Mouse (Mus musculus): ENCODE measurements around the gene Cldn20. TPM values are rescaled to one million over a fixed set of nuclear protein-coding genes. Genes with fewer than 3 reads are reported as not detected.

The Cldn20 gene
- polyA plus RNA-seq, 1 experiment from 2014 or later: not detected

- no peak for ATAC-seq (ENCODE audit: low read depth)
- no peak overlapping the region for H3K27ac ChIP-seq (ENCODE audit: low read length)
- H3K4me3 ChIP-seq (ENCODE audit: low read length): no peak overlapping the region
- no peaks in the 10 kb centered on the region for H3K4me1 ChIP-seq (replicated peaks; ENCODE audit: control insufficient read depth, insufficient read depth, low read length)
- H3K9ac ChIP-seq (ENCODE audit: low read length): no peak overlapping the region
- no peaks in the 10 kb centered on the region for H3K36me3 ChIP-seq (ENCODE audit: control insufficient read depth, insufficient read depth, low read length)
- no peak overlapping the region for H3K4me2 ChIP-seq (ENCODE audit: low read depth, low read length)
- H3K9me3 ChIP-seq (ENCODE audit: control insufficient read depth, low read length): no peaks in the 10 kb centered on the region
- WGBS: 89% methylated on average over 3 of the region's 3 CpGs
- no peaks in the 10 kb centered on the region for H3K27me3 ChIP-seq (ENCODE audit: control insufficient read depth, insufficient read depth, low read depth, low read length)
These were observed 36.3 kb upstream of the Cldn20 start for GRCm38 (mm10) chr17:3496080-3496479.

DNA sequence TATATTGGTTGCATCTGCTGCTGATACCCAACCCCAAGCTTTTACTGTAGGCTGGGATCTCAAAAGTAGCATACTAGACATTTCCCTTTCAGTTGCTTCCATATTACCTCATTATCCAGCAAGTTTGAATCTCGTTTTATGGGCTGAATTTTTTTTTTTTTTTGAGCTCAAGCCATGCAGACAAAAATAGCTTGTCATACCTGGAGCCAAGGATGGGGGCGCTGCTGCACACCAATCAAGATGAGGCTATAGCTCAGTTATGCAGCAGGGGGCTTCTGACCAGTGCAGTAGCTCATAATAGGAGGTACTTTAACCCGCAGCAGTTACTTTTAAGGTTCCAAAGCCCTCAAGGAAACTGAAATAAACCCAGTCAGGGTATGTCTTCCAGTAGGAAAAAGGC, 34.3 kb upstream of the Cldn20 start:
- WGBS: 25% methylated on average over 3 of the region's 3 CpGs
- no peaks in the 10 kb centered on the region for H3K36me3 ChIP-seq (ENCODE audit: control insufficient read depth, insufficient read depth, low read length)

DNA sequence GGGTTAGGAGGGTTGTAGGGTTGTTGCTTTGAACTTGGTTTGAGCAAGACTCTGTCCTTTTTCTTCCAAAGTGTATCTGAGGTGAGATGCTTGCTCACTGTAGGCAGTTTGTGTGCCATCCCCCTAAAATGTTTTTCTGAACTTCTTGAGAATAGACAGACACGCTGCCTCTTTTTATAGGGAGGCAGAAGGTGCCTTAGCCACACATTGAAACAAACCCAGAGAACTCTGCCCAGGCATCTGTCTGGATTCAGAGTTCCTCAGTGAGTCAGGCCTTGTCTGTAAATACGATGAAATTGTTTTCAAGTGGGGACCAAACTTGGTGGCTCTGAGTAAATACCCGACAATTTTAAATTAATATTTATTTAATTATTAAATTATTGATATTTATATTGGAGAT, 33.8 kb upstream of the Cldn20 start:
- H3K27ac ChIP-seq (ENCODE audit: low read length): no peak overlapping the region
- no peak overlapping the region for H3K4me3 ChIP-seq (ENCODE audit: low read length)
- H3K4me1 ChIP-seq (replicated peaks; ENCODE audit: control insufficient read depth, insufficient read depth, low read length): no peaks in the 10 kb centered on the region
- no peak overlapping the region for H3K4me2 ChIP-seq (ENCODE audit: low read depth, low read length)
- no peak for ATAC-seq (ENCODE audit: low read depth)
- H3K9ac ChIP-seq (ENCODE audit: low read length): no peak overlapping the region
- no peaks in the 10 kb centered on the region for H3K9me3 ChIP-seq (ENCODE audit: control insufficient read depth, low read length)
- no peaks in the 10 kb centered on the region for H3K27me3 ChIP-seq (ENCODE audit: control insufficient read depth, insufficient read depth, low read depth, low read length)
- WGBS: 82% methylated on average over 3 of the region's 3 CpGs
- H3K36me3 ChIP-seq (ENCODE audit: control insufficient read depth, insufficient read depth, low read length): no peaks in the 10 kb centered on the region

More for the DNA sequence above, 34.3 kb upstream of the Cldn20 start:
- Histone ChIP-seq H3K9me3 (ENCODE audit: control insufficient read depth, low read length) (no peaks in the 10 kb centered on the region), H3K27me3 (ENCODE audit: control insufficient read depth, insufficient read depth, low read depth, low read length) (no peaks in the 10 kb centered on the region), H3K4me2 (ENCODE audit: low read depth, low read length) (no peak overlapping the region), H3K9ac (ENCODE audit: low read length) (no peak overlapping the region), H3K4me3 (ENCODE audit: low read length) (no peak overlapping the region), H3K4me1 (replicated peaks; ENCODE audit: control insufficient read depth, insufficient read depth, low read length) (no peaks in the 10 kb centered on the region), H3K27ac (ENCODE audit: low read length) (no peak overlapping the region)
- no peak for ATAC-seq (ENCODE audit: low read depth)

DNA sequence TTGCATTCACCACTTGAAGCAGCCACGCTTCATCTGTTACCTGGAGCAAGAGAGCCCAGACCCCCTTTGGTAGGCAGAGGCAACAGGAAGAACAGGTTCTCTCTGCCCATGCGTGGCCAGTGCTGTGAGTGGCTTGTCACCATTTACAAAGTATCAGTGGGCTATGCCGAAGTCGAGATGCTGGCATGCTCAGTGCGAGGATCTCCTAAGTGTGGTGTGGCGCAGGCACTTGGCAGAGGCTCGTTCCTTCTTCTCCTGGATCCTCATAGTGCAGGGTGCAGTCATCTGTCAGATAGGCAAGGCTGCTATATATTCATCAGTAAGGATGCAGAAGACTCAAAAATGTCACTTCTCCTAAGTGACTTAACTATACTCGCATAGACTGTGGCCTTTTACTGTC, 32.9 kb upstream of the Cldn20 start:
- Histone ChIP-seq H3K27ac (ENCODE audit: low read length) (no peak overlapping the region), H3K27me3 (ENCODE audit: control insufficient read depth, insufficient read depth, low read depth, low read length) (no peaks in the 10 kb centered on the region), H3K36me3 (ENCODE audit: control insufficient read depth, insufficient read depth, low read length) (no peaks in the 10 kb centered on the region), H3K9ac (ENCODE audit: low read length) (no peak overlapping the region), H3K4me1 (replicated peaks; ENCODE audit: control insufficient read depth, insufficient read depth, low read length) (no peaks in the 10 kb centered on the region), H3K4me2 (ENCODE audit: low read depth, low read length) (no peak overlapping the region), H3K9me3 (ENCODE audit: control insufficient read depth, low read length) (no peaks in the 10 kb centered on the region), H3K4me3 (ENCODE audit: low read length) (no peak overlapping the region)
- ATAC-seq (ENCODE audit: low read depth): no peak
- WGBS: 80% methylated on average over 8 of the region's 8 CpGs

DNA sequence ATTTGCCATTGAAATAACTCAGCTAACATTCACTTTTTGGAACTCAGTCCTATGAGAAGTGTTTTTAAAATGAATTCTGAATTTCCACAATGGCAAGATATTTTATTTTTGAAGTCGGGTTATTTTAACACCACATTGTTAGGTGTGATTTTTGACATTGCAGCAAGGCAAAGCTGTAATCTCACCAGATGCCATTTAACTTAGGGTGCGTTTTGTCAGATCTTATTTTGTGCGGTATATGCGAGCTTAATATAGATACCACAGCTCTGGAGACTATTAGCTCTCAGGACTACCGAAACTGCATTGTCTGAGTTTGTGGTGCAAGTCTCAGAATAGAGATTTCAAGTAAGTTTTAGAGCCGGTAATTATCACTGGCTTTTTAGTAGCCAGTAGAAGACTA, 32.3 kb upstream of the Cldn20 start:
- Histone ChIP-seq H3K36me3 (ENCODE audit: control insufficient read depth, insufficient read depth, low read length) (no peaks in the 10 kb centered on the region), H3K9ac (ENCODE audit: low read length) (no peak overlapping the region), H3K9me3 (ENCODE audit: control insufficient read depth, low read length) (no peaks in the 10 kb centered on the region), H3K27me3 (ENCODE audit: control insufficient read depth, insufficient read depth, low read depth, low read length) (no peaks in the 10 kb centered on the region), H3K4me3 (ENCODE audit: low read length) (no peak overlapping the region), H3K4me1 (replicated peaks; ENCODE audit: control insufficient read depth, insufficient read depth, low read length) (no peaks in the 10 kb centered on the region), H3K27ac (ENCODE audit: low read length) (no peak overlapping the region), H3K4me2 (ENCODE audit: low read depth, low read length) (no peak overlapping the region)
- ATAC-seq (ENCODE audit: low read depth): no peak
- 90% methylated on average over 6 of the region's 6 CpGs for WGBS

GRCm38 (mm10) chr17:3500936-3501335, 31.4 kb upstream of the Cldn20 start:
- Histone ChIP-seq H3K4me1 (replicated peaks; ENCODE audit: control insufficient read depth, insufficient read depth, low read length) (no peaks in the 10 kb centered on the region), H3K4me3 (ENCODE audit: low read length) (no peak overlapping the region), H3K9me3 (ENCODE audit: control insufficient read depth, low read length) (no peaks in the 10 kb centered on the region), H3K4me2 (ENCODE audit: low read depth, low read length) (no peak overlapping the region), H3K9ac (ENCODE audit: low read length) (no peak overlapping the region), H3K27me3 (ENCODE audit: control insufficient read depth, insufficient read depth, low read depth, low read length) (no peaks in the 10 kb centered on the region), H3K36me3 (ENCODE audit: control insufficient read depth, insufficient read depth, low read length) (no peaks in the 10 kb centered on the region), H3K27ac (ENCODE audit: low read length) (no peak overlapping the region)
- 73% methylated on average over 4 of the region's 4 CpGs for WGBS
- ATAC-seq (ENCODE audit: low read depth): no peak

- no peak overlapping the region for H3K9ac ChIP-seq (ENCODE audit: low read length)
- WGBS: 88% methylated on average over 1 of the region's 1 CpGs
- no peak overlapping the region for H3K4me3 ChIP-seq (ENCODE audit: low read length)
These were observed 26.6 kb upstream of the Cldn20 start for GRCm38 (mm10) chr17:3505711-3506110.

DNA sequence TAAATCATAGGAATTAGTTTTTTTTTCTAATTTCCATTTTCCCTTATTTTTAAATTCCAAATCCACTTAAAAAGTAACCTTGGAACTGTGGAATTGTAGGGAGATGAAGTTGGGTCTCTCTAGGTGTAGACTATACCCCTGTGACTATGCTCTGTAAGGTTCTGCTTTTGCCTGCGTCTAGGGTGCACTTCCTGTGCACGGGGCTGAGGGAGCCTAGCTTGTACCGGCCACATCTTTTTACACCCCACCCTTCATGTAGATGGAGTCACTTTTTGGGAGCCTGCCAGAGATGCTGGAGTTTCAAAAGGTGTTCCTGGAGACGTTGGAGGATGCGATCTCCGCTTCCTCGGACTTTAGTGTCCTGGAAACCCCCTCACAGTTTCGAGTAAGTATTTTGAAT, 25.8 kb upstream of the Cldn20 start:
- Histone ChIP-seq H3K4me1 (replicated peaks; ENCODE audit: control insufficient read depth, insufficient read depth, low read length) (no peaks in the 10 kb centered on the region), H3K27me3 (ENCODE audit: control insufficient read depth, insufficient read depth, low read depth, low read length) (no peaks in the 10 kb centered on the region), H3K27ac (ENCODE audit: low read length) (no peak overlapping the region), H3K36me3 (ENCODE audit: control insufficient read depth, insufficient read depth, low read length) (no peaks in the 10 kb centered on the region), H3K4me2 (ENCODE audit: low read depth, low read length) (no peak overlapping the region), H3K9ac (ENCODE audit: low read length) (no peak overlapping the region), H3K4me3 (ENCODE audit: low read length) (no peak overlapping the region), H3K9me3 (ENCODE audit: control insufficient read depth, low read length) (no peaks in the 10 kb centered on the region)
- ATAC-seq (ENCODE audit: low read depth): no peak
- 78% methylated on average over 8 of the region's 8 CpGs for WGBS

More at GRCm38 (mm10) chr17:3505711-3506110, 26.6 kb upstream of the Cldn20 start:
- Histone ChIP-seq H3K27me3 (ENCODE audit: control insufficient read depth, insufficient read depth, low read depth, low read length) (no peaks in the 10 kb centered on the region), H3K4me1 (replicated peaks; ENCODE audit: control insufficient read depth, insufficient read depth, low read length) (no peaks in the 10 kb centered on the region), H3K4me2 (ENCODE audit: low read depth, low read length) (no peak overlapping the region), H3K36me3 (ENCODE audit: control insufficient read depth, insufficient read depth, low read length) (no peaks in the 10 kb centered on the region), H3K27ac (ENCODE audit: low read length) (no peak overlapping the region), H3K9me3 (ENCODE audit: control insufficient read depth, low read length) (no peaks in the 10 kb centered on the region)
- no peak for ATAC-seq (ENCODE audit: low read depth)

- H3K4me2 ChIP-seq (ENCODE audit: low read depth, low read length): no peak overlapping the region
- H3K9ac ChIP-seq (ENCODE audit: low read length): no peak overlapping the region
- 11% methylated on average over 1 of the region's 1 CpGs for WGBS
- no peaks in the 10 kb centered on the region for H3K9me3 ChIP-seq (ENCODE audit: control insufficient read depth, low read length)
- ATAC-seq (ENCODE audit: low read depth): no peak; the same call in 1 of the 2 replicates
- H3K4me1 ChIP-seq (replicated peaks; ENCODE audit: control insufficient read depth, insufficient read depth, low read length): no peaks in the 10 kb centered on the region
- H3K27ac ChIP-seq (ENCODE audit: low read length): no peak overlapping the region
- H3K27me3 ChIP-seq (ENCODE audit: control insufficient read depth, insufficient read depth, low read depth, low read length): no peaks in the 10 kb centered on the region
- H3K36me3 ChIP-seq (ENCODE audit: control insufficient read depth, insufficient read depth, low read length): no peaks in the 10 kb centered on the region
- H3K4me3 ChIP-seq (ENCODE audit: low read length): no peak overlapping the region
These were observed 22.5 kb upstream of the Cldn20 start for GRCm38 (mm10) chr17:3509841-3510240.

- Histone ChIP-seq H3K9me3 (ENCODE audit: control insufficient read depth, low read length) (no peaks in the 10 kb centered on the region), H3K27ac (ENCODE audit: low read length) (no peak overlapping the region), H3K4me2 (ENCODE audit: low read depth, low read length) (no peak overlapping the region), H3K9ac (ENCODE audit: low read length) (no peak overlapping the region), H3K4me1 (replicated peaks; ENCODE audit: control insufficient read depth, insufficient read depth, low read length) (no peaks in the 10 kb centered on the region), H3K4me3 (ENCODE audit: low read length) (no peak overlapping the region), H3K27me3 (ENCODE audit: control insufficient read depth, insufficient read depth, low read depth, low read length) (no peaks in the 10 kb centered on the region), H3K36me3 (ENCODE audit: control insufficient read depth, insufficient read depth, low read length) (peaks cover 5% of the 10 kb centered on the region)
- 82% methylated on average over 5 of the region's 5 CpGs for WGBS
- no peak for ATAC-seq (ENCODE audit: low read depth)
These were observed 18.0 kb upstream of the Cldn20 start for GRCm38 (mm10) chr17:3514316-3514715.
